Comparison of ENCODE assay signal across 10 mouse cellular contexts in genomic region chr6:98949286-98949685, GRCm38 (mm10).
DNase-seq lines count a peak whose midpoint lies in the region; ATAC-seq and TF ChIP-seq lines count a peak whose summit lies in the region.
"Had no signal": no experiment of that assay in that cellular context is flagged by ENCODE, and none has a peak within 500 bp of the region (broad histone marks: within the 10 kb centered on the region; RNA-seq: fewer than 3 reads in every experiment).

No protein-coding gene starts in this region.

- no peaks in the 10 kb centered on the region for H3K9me3 ChIP-seq in embryonic facial prominence, embryonic 10.5 days
- H3K9me3 ChIP-seq in heart, postnatal 0 days (replicated peaks; ENCODE audit: control insufficient read depth, low read length) = no peaks in the 10 kb centered on the region

- peak; percentile 24 for DNase-seq in kidney, adult 9 months
- DNase-seq in kidney, adult 11 months = no peak
- no peak for DNase-seq in embryonic facial prominence, embryonic 10.5 days (ENCODE audit: low spot score)
- no peak for DNase-seq in heart, postnatal 0 days (ENCODE audit: low spot score)
- DNase-seq in lung, postnatal 36 days = peak; percentile 31
- no peak for DNase-seq in thymus, adult 2 months
- DNase-seq in layer of hippocampus, adult 9-11 months = no peak
- DNase-seq: cerebellum, adult 18-20 months had no signal

- no peak for ATAC-seq in heart, postnatal 0 days (ENCODE audit: insufficient read depth, low read depth)
- ATAC-seq in cerebellum, adult (ENCODE audit: insufficient number of reproducible peaks, low FRiP score, low TSS enrichment) = no peak

- H3K4me1 ChIP-seq in embryonic facial prominence, embryonic 10.5 days = peaks cover 66% of the 10 kb centered on the region
- H3K4me1 ChIP-seq in heart, postnatal 0 days (ENCODE audit: control insufficient read depth, insufficient read depth) = peaks cover 33% of the 10 kb centered on the region
- no peaks in the 10 kb centered on the region for H3K4me1 ChIP-seq in thymus, adult 2 months (replicated peaks; ENCODE audit: control insufficient read depth, insufficient read depth, low read length)

- peaks cover 51% of the 10 kb centered on the region for H3K36me3 ChIP-seq in embryonic facial prominence, embryonic 10.5 days (replicated peaks)
- peaks cover 47% of the 10 kb centered on the region for H3K36me3 ChIP-seq in heart, postnatal 0 days (replicated peaks; ENCODE audit: control insufficient read depth, insufficient read depth, low read length)
- peaks cover 56% of the 10 kb centered on the region for H3K36me3 ChIP-seq in thymus, adult 2 months (ENCODE audit: control insufficient read depth, insufficient read depth, low read length)

- no peak for TF ChIP-seq POLR2A in thymus, adult 2 months (IDR thresholded peaks at IDR 0.05; ENCODE audit: control insufficient read depth, extremely low read depth, insufficient read depth, low read length, poor library complexity)

- H3K27me3 ChIP-seq in embryonic facial prominence, embryonic 10.5 days (replicated peaks; ENCODE audit: low read depth, poor library complexity, severe bottlenecking) = no peaks in the 10 kb centered on the region
- H3K27me3 ChIP-seq in heart, postnatal 0 days (ENCODE audit: control insufficient read depth, insufficient read depth, low read length) = no peaks in the 10 kb centered on the region
- H3K27me3 ChIP-seq in thymus, adult 2 months (ENCODE audit: control insufficient read depth, insufficient read depth, low read length) = no peaks in the 10 kb centered on the region

- no peak for TF ChIP-seq EP300 in heart, postnatal 0 days (IDR thresholded peaks at IDR 0.05; ENCODE audit: low read depth)

- TF ChIP-seq CTCF in heart, postnatal 0 days (IDR thresholded peaks at IDR 0.05; ENCODE audit: low read depth) = no peak
- TF ChIP-seq CTCF in thymus, adult 2 months (IDR thresholded peaks at IDR 0.05; ENCODE audit: borderline replicate concordance, control insufficient read depth, extremely low read depth, insufficient read depth, low read length, poor library complexity) = no peak

- peak overlapping the region; percentile 14 for H3K4me2 ChIP-seq in heart, postnatal 0 days (ENCODE audit: low read depth, low read length)

- H3K9ac ChIP-seq in heart, postnatal 0 days (replicated peaks; ENCODE audit: low read depth, low read length) = no peak overlapping the region

- peak overlapping the region; percentile 79 for H3K27ac ChIP-seq in embryonic facial prominence, embryonic 10.5 days (replicated peaks)
- H3K27ac ChIP-seq in heart, postnatal 0 days (ENCODE audit: low read depth) = peak overlapping the region; percentile 76
- H3K27ac ChIP-seq in thymus, adult 2 months (ENCODE audit: control insufficient read depth, insufficient read depth, low read length) = no peak overlapping the region
- H3K27ac ChIP-seq: macrophage had no signal

- H3K4me3 ChIP-seq in embryonic facial prominence, embryonic 10.5 days = no peak overlapping the region
- no peak overlapping the region for H3K4me3 ChIP-seq in heart, postnatal 0 days (ENCODE audit: low read depth, low read length)
- no peak overlapping the region for H3K4me3 ChIP-seq in thymus, adult 2 months (ENCODE audit: control insufficient read depth, insufficient read depth, low read length)

- WGBS in embryonic facial prominence, embryonic 10.5 days = 61% methylated on average over 7 of the region's 7 CpGs
- 44% methylated on average over 7 of the region's 7 CpGs for WGBS in heart, postnatal 0 days
- WGBS in thymus, adult 2 months = 89% methylated on average over 7 of the region's 7 CpGs

Comparison
In these comparisons a context has a peak if more than half of its experiments do, and no peak if none do; other contexts are left out.
1. DNase-seq: peak in kidney, adult 9 months (single experiment) and lung, postnatal 36 days (single experiment); none in kidney, adult 11 months (single experiment), embryonic facial prominence, embryonic 10.5 days (single experiment), heart, postnatal 0 days (single experiment), thymus, adult 2 months (single experiment) and layer of hippocampus, adult 9-11 months (single experiment).